Mouse (Mus musculus) B cell, adult 2 months (primary cell): ENCODE data around the gene Ebf4.

ENCODE experiments used
- DNase-seq, 2 experiments: peaks; one replicate each; pipeline ENCODE4 v3.0.0; 2022

The Ebf4 gene

DNA sequence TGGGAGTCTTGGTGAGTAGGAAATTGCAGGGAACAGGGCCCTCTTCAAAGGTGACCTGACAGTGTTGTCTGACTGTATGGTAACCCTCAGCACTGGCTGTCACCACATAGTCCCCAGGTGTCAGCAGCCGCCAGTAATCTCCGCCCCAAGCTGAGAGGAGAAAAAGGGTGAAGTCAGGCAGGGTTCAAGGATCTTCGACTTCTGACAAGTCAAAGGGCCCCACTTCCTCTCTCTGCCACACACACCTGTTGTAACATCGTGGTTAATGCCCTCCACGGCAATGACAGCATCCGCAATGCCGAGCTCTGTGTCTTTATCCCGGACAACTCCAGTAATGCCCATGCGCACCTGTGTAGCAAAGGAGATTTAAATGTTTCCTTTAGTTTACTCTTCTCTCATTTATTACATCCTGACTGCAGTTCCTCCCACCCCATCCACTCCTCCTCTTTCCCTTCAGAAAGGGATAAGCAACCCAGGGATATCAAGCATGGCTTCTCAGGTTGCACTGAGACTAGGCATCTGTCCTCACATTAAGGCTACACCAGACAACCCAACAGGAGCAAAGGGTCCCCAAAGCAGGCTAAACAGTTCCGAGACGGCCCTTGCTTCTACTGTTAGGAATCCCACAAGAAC, 96.1 kb downstream of the Ebf4 start:
- DNase-seq = no peak

DNA sequence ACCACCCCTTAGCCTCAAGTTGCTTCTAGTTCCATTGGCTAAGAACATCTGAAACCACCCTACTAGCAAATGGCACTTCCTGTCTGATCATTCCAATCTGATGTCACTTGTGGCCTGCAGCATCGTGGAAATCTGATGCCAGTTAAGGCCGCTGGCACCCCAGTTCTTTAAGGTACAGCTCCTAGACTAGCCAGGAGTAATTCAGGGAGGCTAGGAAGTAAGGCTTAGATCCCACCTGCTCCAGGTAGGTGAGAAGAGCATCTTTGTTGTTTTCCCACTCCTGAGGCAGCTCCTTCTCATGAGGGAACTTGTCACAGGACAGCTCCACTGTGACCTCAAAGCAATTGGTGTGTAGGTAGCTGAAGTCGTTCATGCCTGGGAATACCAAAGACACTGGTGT, 97.9 kb downstream of the Ebf4 start:
- DNase-seq = no peak

DNA sequence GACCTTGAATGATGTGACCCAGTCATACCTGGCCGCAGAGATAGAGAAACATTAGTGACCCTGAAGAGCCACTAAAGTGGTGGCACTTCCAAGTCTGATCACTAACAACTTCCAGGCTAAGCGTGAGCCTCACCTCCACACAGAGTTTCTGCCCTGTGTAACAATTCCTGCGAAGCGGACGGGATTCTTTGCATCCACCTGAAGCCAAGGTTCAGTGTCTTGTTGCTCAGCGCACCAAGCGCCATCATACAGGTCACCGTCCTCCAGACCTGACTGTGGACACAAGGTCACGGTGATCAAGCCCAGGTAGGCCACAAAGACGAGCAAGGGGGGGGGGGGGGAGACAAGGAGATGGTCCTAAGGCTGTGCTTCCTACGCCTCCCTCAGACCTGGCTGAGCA, 100.7 kb downstream of the Ebf4 start:
- DNase-seq = no peak

DNA sequence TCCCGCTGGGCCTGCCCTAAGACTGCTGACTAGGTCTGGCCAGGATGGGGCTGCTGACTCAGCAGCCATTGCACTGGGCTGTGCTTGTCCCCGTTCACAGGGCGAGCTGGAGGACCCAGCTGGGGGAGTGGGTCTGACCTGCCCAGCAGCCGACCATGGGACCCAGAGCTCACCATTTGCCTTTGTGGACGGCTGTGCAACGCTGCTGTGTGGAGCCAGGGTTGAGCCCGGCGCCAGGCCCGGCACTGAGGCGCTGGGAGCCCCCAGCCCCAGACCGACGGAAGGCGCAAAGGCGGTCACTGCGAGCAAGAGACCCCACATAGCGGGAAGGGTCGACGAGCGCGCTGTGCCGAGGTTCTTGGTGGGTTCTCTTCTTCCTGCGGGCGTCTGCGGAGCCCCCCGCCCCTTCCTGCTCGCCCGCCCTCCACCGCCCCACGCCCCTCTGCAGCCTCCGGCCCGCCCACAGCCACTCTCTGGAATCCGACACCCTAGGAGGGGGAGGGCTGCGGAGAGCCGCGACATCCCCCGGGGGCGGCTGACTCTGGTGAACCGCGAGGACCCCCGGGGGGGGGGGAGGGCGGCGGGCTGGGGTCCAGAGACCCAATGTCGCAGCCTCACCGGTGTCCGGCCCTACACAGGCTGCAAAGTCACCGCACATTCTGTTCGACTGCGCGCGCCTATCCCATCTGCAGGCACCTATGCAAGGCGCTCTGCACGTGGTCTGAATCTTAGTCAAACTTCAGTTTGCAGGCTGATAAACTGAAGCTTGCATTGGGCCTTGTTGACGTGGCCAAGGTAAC, 102.4 kb downstream of the Ebf4 start, which contains the start of gene Cpxm1:
Gene Cpxm1, minus strand, starts transcription at position 389 of the 800 bp plus-strand sequence.
- no peak for DNase-seq

DNA sequence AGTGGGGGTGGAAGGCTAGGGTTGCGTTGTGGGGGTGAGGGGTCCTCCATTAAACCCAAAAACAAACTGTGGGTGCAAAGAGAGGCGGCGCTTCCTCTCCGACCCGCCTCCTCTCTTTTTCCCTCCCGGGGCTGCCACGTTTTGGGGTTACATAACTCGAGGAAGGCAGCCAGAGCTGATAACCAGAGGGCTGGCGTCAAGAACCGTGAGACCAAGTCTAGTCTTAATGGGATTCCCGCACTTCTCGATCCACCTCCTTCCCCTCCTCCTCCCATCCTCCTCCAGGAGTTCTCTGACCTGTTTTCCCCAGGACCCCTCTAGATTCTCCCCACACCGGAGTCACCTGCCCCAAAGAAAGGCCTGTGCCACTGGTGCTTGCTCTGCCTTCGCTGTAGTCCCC, 103.1 kb downstream of the Ebf4 start:
- no peak for DNase-seq

DNA sequence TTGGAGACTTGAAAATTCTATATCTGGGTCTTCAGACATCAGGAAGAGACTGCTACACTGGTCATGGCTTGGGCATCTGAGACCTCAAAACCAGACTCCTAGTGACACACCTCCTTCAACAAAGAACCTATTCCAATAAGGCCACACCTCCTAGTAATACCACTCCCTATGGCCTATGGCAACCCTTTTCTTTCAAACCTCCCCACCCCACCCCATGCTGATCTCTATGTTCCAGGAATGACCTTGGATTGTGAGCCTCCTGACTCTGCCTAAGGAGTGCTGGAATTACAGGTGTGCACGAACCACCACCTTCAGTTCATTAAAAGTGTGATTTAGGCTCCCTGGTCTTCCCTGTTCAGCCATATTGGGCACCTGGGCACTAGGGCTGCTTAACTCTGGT, 105.1 kb downstream of the Ebf4 start:
- DNase-seq = no peak

DNA sequence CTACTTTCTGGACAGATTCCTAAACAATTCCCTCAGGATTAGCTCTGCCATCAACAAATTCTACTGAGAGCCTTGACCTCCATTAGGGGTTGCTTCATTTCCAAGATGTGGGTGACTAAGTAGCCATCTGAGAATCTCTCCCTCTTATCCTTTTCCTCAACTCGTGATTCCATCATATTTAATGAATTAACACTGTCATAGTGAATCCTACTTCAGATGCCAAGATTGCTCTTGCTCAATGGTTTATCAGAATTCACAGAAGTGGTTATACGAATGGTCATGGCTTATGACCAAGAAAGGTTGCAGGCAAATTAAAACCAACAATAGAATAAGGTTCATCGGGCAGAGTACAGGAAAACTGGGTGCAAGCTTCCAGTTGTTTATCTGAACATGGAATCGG, 106.9 kb downstream of the Ebf4 start:
- no peak for DNase-seq

DNA sequence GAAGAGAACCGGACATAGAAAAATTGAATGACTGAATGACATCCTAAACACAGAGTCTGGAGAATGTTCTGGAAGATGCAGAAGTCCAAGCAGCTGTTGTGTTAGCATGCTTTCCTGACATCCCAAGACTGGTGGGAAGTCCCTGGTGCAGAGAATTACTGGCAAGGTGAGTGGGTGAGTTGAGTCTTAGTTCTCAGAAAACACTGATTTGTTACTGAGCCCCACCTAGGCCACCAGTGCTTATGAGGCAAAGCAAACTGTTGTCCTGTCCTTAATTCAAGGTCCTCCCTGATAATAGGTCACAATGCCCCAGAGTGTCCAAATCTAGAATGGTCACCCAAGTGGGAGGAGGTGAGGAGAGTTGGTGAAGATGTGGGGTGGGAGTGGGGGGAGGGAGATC, 110.0 kb downstream of the Ebf4 start, which contains the start of the genes Gm28372 and 1700020A23Rik:
Gene Gm28372, plus strand, starts transcription at position 301 of the 400 bp plus-strand sequence.
Gene 1700020A23Rik, plus strand, starts transcription at position 321 of the 400 bp plus-strand sequence.
- DNase-seq = no peak

DNA sequence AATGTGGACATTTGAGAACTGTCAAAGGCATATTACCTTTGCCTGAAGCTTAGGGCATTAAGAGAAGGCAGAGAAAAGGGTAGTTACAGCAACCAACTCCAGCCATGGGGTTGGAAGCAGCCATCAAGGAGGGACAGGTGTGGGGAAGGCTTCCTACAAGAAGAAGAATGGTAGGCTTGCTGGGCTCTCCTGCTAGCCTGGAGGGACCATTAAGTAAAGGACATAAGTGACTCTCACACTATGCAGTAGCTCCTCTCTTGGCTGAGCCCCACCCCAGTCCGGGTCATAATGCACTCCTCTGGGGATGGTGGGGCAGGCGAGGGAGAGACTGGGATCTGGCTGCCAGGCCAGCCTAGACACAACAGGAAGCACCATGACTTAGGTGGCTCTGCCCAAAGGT, 111.2 kb downstream of the Ebf4 start, which contains the start of gene Tmem239:
Gene Tmem239, plus strand, starts transcription at position 301 of the 400 bp plus-strand sequence.
- no peak for DNase-seq

DNA sequence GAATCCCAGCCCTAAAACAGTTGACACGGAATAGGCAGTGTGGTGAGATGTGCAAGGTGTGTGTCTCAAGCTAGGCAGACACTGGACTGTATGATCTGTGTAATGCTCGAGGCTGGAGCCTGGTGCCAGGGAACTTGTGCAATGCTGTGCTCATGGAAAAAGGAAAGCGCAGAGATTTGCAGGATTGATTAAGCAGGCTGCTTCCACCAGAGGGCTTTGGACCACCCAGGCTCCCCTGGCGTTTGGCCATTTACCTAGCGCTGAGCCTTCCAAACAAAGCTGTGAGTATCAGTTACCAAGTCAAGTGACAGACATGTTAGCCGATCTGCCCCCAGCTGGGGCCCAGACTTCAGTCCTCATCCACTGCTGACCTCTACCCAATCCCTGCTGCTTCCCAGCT, 113.2 kb downstream of the Ebf4 start:
- no peak for DNase-seq

DNA sequence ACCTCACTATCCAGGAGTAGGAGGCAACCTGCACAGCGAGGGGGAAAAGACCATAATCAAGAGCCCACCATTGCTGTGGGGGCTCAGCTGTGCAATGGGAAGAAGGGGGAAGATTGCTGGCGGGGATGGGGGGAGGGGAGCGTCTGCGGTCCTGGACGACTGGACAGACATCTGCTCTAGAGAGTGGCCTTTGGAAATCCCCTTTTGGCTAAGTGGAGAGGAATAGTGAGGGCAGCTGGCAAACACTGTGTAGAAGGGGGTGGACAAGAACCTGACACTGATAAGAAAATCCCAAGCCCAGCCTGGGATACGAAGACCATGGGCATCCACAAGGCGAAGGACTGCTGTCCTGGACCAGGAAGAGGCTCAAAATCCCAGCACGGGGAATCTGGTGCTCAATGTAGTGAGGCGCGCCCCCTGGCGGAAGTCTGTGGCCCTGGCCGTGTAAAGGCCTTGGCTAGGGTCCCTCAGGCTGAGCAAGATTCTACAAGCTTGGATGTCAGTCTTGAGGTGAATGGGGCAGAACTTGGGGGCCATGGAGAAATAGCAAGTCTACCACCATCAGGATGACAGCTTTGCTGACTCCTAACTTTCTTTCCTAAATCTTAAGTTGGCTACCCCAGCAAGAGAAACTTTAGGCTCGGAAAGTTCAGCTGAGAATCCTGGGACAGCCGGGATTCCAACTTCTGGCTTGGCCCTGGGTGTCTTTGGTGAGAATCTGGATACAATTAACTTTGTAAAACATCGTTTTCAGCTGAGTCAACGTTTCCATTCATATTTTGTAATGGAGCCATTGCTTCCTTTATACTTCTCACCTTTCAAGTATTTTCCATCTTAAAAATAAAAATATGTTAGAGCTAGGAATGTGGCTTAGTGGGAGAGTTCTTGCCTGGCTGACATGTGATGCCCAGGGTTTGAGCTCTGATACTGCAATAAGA, 116.9 kb downstream of the Ebf4 start:
- DNase-seq = peak; percentile 81 to 82

DNA sequence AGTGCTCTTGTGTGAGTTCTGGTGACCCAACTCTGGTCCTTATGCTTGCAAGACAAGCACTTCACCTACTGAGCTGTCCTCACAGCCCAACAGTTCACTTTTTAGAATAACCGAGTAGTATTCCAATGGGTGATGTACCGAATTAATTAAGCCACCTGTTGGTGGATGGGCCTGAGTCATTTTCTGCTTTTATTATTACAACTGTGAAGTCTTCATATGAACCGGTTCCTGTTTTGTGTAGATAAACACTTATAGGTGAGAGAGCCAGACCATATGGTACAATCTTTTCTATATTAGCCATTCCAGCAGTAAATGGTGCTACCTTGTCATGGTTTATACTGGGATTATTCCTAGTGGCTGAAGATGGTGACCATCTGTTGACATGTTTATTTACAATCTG, 117.8 kb downstream of the Ebf4 start:
- no peak for DNase-seq

DNA sequence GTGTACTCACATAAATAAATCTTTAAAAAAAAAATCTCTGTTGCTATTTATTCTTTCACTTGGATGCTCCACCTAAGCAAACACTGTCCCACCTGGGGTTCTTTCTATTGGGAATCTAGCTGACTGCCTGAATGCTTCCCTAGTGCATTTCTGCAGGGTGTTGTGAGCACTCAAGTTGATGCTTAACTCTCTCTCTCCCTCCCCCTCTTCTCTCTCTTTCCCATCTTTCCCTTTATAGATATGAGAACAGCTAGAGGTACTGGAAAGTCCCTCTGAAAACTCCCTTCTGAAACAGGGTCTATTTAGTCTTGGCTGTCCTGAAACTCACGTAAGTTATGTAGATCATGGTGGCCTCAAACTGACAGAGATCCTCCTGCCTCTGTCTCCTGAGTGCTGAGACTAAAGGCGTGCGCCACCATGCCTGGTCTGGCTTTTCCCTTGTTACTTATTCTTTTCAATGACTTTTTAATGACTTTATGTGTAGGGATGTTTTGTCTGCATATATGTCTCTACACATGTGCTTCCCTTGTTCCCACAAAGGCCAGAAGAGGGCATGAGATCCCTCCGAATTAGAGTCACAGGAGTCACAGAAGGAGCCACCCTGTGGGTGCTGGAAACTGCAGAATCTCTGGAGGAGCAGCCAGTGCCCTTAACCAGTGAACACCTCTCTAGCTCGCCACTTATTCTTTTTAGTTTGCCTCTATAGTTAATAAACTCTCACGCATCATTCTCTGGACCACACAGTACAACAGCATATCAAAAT, 119.3 kb downstream of the Ebf4 start:
- no peak for DNase-seq
